ENCODE assay signal across 39 mouse cellular contexts in the genomic region with DNA sequence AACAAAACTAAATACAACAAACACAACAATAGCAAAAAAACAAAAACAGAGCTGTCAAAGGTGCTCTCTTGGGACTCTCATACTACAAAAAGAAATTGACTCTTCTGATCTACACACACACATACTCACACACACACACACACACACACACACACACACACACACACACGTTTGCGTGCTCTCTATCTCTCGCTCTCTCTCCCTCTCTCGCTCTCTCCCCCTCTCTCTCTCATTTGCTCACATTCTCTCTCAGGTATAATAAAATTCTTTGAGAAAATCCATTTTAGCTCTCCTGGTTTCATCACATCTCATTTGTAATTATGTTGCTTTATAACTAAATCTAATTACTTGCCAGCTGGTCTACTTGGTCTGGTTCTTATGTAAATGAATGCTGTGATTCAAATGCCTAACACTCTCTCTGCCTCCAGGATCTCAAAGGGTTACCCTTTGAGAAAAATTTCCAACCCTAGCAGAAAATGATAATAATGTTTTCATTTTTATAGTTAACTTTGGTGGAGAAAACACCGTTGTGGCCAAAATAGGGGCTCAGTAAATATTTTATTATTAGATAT. TPM values are rescaled to one million over a fixed set of nuclear protein-coding genes. Genes with fewer than 3 reads are reported as not detected.
"Had no signal": no experiment of that assay in that cellular context is flagged by ENCODE, and none has a peak within 500 bp of the region (broad histone marks: within the 10 kb centered on the region; RNA-seq: fewer than 3 reads in every experiment).

No protein-coding gene starts in this region.

- H3K9ac ChIP-seq: embryonic facial prominence, embryonic 12.5 days; embryonic facial prominence, embryonic 13.5 days; embryonic facial prominence, embryonic 15.5 days; forebrain, embryonic 12.5 days; forebrain, embryonic 13.5 days; forebrain, embryonic 15.5 days; forebrain, postnatal 0 days had no signal

- H3K9me3 ChIP-seq: embryonic facial prominence, embryonic 10.5 days; embryonic facial prominence, embryonic 12.5 days; embryonic facial prominence, embryonic 13.5 days; embryonic facial prominence, embryonic 15.5 days; forebrain, embryonic 10.5 days; forebrain, embryonic 12.5 days; forebrain, embryonic 13.5 days; forebrain, embryonic 15.5 days had no signal

- H3K27ac ChIP-seq: embryonic facial prominence, embryonic 10.5 days; embryonic facial prominence, embryonic 12.5 days; embryonic facial prominence, embryonic 13.5 days; embryonic facial prominence, embryonic 15.5 days; forebrain, embryonic 10.5 days; forebrain, embryonic 12.5 days; forebrain, embryonic 13.5 days; forebrain, embryonic 15.5 days; gastrocnemius, adult 2 months; heart, adult 2 months had no signal

- H3K4me2 ChIP-seq: embryonic facial prominence, embryonic 12.5 days; embryonic facial prominence, embryonic 13.5 days; embryonic facial prominence, embryonic 15.5 days; forebrain, embryonic 12.5 days; forebrain, embryonic 13.5 days; forebrain, embryonic 15.5 days had no signal

- H3K36me3 ChIP-seq: embryonic facial prominence, embryonic 10.5 days; embryonic facial prominence, embryonic 12.5 days; embryonic facial prominence, embryonic 13.5 days; embryonic facial prominence, embryonic 15.5 days; forebrain, embryonic 10.5 days; forebrain, embryonic 12.5 days; forebrain, embryonic 15.5 days had no signal

- DNase-seq: cerebellum, adult 2 months; cerebellum, adult 8-10 months; cerebellum, adult 9-10 months; cerebellum, adult 9-11 months; cerebellum, postnatal 10 days; cerebellum, postnatal 14 days; cerebellum, postnatal 25 days; cerebellum, postnatal 36 days; embryo, embryonic 11 days; forebrain, postnatal 0 days; gastrocnemius, adult 2 months; gastrocnemius, postnatal 10 days; gastrocnemius, postnatal 25 days; gastrocnemius, postnatal 36 days; heart, adult 11 months; heart, adult 18-20 months; heart, adult 2 months had no signal

- H3K4me1 ChIP-seq: embryonic facial prominence, embryonic 10.5 days; embryonic facial prominence, embryonic 12.5 days; embryonic facial prominence, embryonic 13.5 days; embryonic facial prominence, embryonic 15.5 days; forebrain, embryonic 10.5 days; forebrain, embryonic 12.5 days; forebrain, embryonic 13.5 days; forebrain, embryonic 15.5 days had no signal

- H3K27me3 ChIP-seq: embryonic facial prominence, embryonic 12.5 days; embryonic facial prominence, embryonic 13.5 days; embryonic facial prominence, embryonic 15.5 days; forebrain, embryonic 12.5 days; forebrain, embryonic 13.5 days; forebrain, embryonic 15.5 days had no signal

- H3K4me3 ChIP-seq: embryonic facial prominence, embryonic 10.5 days; embryonic facial prominence, embryonic 12.5 days; embryonic facial prominence, embryonic 13.5 days; embryonic facial prominence, embryonic 15.5 days; erythroblast, embryonic 14.5 days; forebrain, embryonic 10.5 days; forebrain, embryonic 12.5 days; forebrain, embryonic 13.5 days; forebrain, embryonic 15.5 days; gastrocnemius, adult 2 months; heart, adult 2 months had no signal

- ATAC-seq: forebrain, embryonic 13.5 days; forebrain, embryonic 14.5 days; forebrain, embryonic 15.5 days; forebrain, embryonic 16.5 days; forebrain, postnatal 0 days had no signal

RNA-seq across cellular contexts. Expression of a gene that starts 28.0 kb away (rescaled TPM):
- total RNA-seq: common myeloid progenitor, adult 5-6 weeks; forebrain, postnatal 0 days; gastrocnemius, adult 18-20 months; gastrocnemius, adult 2 months; gastrocnemius, adult 8-10 months; gastrocnemius, postnatal 10 days; gastrocnemius, postnatal 25 days; gastrocnemius, postnatal 36 days; gastrocnemius, postnatal 4 days; granulocyte monocyte progenitor cell, adult 5-6 weeks; heart, adult 18-20 months; heart, adult 2 months; heart, adult 8-10 months had no signal
- polyA plus RNA-seq: cerebellum, adult 2 months; cortical plate, adult 2 months; embryonic facial prominence, embryonic 10.5 days; embryonic facial prominence, embryonic 11.5 days; embryonic facial prominence, embryonic 12.5 days; embryonic facial prominence, embryonic 13.5 days; embryonic facial prominence, embryonic 14.5 days; embryonic facial prominence, embryonic 15.5 days; erythroblast, embryonic 14.5 days; forebrain, embryonic 11.5 days; forebrain, embryonic 12.5 days; forebrain, embryonic 13.5 days; forebrain, embryonic 14.5 days; forebrain, embryonic 15.5 days; forebrain, embryonic 16.5 days; frontal cortex, adult 2 months; heart, adult 2 months had no signal
